Mouse (Mus musculus): ENCODE results near the gene Cs. TPM values are rescaled to one million over a fixed set of nuclear protein-coding genes. Genes with fewer than 3 reads are reported as not detected.

Cs gene
- 82.2 TPM for total RNA-seq (2023)

GRCm38 (mm10) chr10:128337306-128338181 lies at the start of gene Cs:
Gene Cs, plus strand, starts transcription at chr10:128337734.

GRCm38 (mm10) chr10:128298702-128299171 lies 38.8 kb upstream of the Cs start, which contains the start of gene Il23a:
Gene Il23a, minus strand, starts transcription at chr10:128298752.

GRCm38 (mm10) chr10:128303126-128304021 lies 34.2 kb upstream of the Cs start, which contains the start of gene Pan2:
Gene Pan2, plus strand, starts transcription at chr10:128303335.

DNA sequence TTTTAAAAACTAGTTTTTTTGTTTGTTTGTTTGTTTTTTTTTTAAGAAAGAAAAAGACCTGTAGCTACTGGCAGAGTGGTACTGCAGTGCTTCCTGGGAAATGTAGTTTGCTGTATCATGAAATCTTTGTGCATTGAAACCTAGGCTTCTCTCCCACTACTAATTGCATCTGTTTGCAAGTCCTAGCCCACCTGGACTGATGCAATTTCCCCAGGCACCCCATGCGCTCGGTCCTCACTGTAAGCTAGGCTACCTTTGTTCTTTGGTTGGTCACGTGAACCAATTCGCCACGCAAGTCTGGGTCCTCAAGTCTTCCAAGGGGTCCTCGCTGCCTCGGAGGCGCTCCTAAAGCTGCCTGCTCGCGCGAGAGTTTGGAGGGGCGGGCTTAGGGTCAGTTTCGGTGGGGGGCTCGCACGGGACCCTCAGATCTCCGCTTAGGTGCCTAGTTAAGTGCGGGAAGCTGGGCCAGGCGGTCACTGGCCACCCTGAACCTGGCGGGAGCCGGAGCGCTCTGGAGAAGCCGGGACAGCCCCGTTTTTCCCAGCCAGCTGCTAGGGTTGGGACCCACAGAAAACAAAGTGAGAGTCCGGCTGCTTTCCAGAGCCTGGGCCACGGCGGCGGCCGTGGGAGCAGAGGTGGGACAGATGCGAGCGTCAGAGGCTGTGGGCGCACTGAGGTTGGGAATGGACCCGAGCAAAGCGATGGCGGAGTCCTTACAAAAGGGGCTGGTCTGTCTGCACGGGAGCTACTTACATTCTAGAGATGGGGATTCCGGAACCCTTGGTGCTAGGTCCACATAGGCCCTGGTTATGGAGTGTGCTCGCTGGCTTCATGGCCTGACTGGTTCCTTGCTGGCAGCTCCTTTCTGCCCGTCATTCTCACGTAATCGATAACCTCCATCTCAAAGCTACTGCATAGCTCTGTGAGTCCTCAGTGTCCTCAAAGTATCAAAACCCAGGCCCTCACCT lies 15.1 kb upstream of the Cs start, which contains the start of gene Cnpy2:
Gene Cnpy2 (plus strand): TSS at position 319 of the 968 bp plus-strand sequence.

GRCm38 (mm10) chr10:128368402-128369217 lies 31.1 kb downstream of the Cs start, which contains the start of gene Coq10a:
Gene Coq10a, minus strand, starts transcription at chr10:128368997.

DNA sequence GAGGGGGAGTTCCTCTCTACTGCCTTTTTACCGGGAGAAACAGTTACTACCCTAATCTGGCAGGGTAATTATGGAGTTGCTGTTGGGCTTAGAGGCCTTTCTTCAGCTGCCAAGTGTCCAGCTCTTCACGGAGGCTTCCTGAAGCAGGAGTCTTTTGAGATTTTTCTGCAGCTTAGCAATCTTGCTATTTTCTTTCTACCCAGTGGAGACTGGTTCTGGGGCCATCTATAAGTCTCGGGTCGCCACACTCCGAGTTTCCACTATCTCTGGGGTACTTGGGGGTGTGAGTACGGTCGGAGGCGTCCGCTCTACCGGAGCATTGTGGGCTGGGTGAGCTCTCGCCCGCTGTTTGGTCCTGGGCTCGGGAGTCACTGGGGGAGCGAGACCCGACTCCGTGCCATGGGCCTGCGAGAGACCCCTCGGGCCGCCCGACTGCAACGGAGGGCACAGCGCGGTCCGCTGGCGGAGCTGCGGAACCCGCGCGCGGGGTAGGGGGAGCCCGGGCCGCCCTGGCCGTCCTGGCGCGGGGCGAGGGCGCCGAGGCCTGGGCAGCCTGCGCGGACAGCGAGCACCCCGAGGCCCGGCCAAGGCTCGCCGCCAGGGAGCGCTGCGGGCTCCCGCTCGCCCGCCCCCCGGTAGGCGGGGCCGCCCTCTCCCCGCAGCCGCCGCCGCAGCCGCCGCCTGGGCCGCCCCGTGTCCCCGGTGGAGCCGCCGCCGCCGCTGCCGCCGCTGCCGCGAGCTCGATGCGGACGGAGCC lies 39.1 kb downstream of the Cs start, which contains the start of gene Ankrd52:
Gene Ankrd52 (plus strand): TSS at position 661 of the 757 bp plus-strand sequence.

DNA sequence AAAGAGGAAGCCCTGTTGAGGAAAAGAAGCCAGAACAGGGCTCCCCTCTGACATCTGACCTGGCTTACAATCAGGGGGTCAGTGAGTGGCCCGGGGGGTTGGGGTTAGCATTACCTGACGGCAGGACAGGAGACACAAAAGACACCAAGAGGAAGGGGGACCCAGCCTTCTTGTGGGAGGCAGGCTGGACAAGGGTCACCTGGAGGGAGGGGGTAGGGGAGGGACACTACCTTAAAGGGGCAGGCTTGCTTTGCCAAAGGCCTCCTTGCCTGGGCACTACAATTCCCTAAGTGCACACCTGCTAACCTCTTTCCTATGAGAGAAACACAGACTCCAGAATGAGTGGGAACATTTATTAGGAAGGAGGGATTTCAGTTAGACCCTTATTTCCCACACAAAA lies 63.5 kb downstream of the Cs start, which contains the start of gene Slc39a5:
Gene Slc39a5 (minus strand): TSS at position 174 of the 400 bp plus-strand sequence.

DNA sequence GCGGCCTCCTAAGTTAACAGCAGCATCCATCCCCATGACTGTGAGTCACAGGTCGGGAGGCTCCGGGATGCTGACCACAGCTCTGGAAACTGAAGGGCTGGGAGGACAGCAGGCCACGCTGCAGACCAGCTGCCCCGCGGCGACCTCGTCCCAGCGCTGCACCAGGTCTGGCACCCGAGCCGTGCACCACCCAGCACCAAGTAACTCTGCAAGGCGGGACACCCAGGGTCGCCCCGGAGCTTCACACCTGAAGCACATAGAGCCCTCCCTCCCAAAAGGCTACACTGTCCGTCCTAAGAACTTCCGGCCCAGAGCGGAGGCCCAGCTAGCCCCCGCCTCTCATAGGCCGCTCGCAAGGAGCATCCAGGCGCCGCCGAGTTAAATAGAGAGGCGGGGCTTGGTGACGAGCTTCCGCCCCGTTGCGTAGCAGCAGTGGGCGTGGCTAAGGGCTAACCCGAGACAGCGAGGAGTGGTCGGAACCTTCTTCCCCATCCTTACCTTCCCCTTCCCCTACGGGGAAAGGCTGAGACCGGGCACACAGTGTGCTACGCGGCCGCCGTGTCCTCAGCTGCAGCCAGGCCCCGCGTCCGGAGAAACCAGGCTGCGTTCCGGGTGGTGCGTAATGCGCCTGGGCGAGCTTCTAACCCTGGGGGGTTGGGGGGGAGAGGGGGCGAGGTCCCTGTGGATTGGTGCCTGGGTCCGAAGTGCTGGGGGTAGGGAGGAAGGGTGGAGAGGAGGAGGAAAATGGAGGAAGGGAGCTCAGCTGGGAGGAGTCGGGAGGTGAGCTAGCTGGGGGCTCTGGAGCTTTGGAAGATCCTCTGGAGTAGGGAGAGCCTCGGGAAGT lies 73.9 kb downstream of the Cs start, which contains the start of the genes Nabp2 and Rnf41:
Gene Nabp2 (minus strand): TSS at position 282 of the 844 bp plus-strand sequence.
Gene Rnf41 (plus strand): TSS at position 447 of the 844 bp plus-strand sequence.

Other genes starting within 250 kb of the Cs start
- gene Baz2a, start 246.2 kb upstream of the Cs start, total RNA-seq (2023) = 104 TPM
- 37.2 TPM for gene Rbms2, start 157.4 kb upstream of the Cs start, total RNA-seq (2023)
- 0.86 TPM for gene Gls2, start 143.3 kb upstream of the Cs start, total RNA-seq (2023)
- gene Spryd4, start 125.9 kb upstream of the Cs start, total RNA-seq (2023) = 14.0 TPM
- gene Mip, start 111.9 kb upstream of the Cs start, total RNA-seq (2023) = not detected
- gene Timeless, start 105.7 kb upstream of the Cs start, total RNA-seq (2023) = 37.2 TPM
- gene Apon, start 83.6 kb upstream of the Cs start, total RNA-seq (2023) = not detected
- not detected for gene Apof, start 69.1 kb upstream of the Cs start, total RNA-seq (2023)
- gene Stat2, start 67.2 kb upstream of the Cs start, total RNA-seq (2023) = 59.1 TPM
- not detected for gene Il23a, start 39.0 kb upstream of the Cs start, total RNA-seq (2023)
- gene Pan2, start 34.4 kb upstream of the Cs start, total RNA-seq (2023) = 45.0 TPM
- gene Cnpy2, start 15.3 kb upstream of the Cs start, total RNA-seq (2023) = 19.0 TPM
- 22.3 TPM for gene Coq10a, start 31.3 kb downstream of the Cs start, total RNA-seq (2023)
- 50.4 TPM for gene Ankrd52, start 39.4 kb downstream of the Cs start, total RNA-seq (2023)
- not detected for gene Slc39a5, start 63.5 kb downstream of the Cs start, total RNA-seq (2023)
- 41.9 TPM for gene Nabp2, start 73.8 kb downstream of the Cs start, total RNA-seq (2023)
- gene Rnf41, start 73.9 kb downstream of the Cs start, total RNA-seq (2023) = 28.7 TPM
- 114 TPM for gene Smarcc2, start 121.5 kb downstream of the Cs start, total RNA-seq (2023)
- gene Myl6, start 156.4 kb downstream of the Cs start, total RNA-seq (2023) = 626 TPM
- gene Myl6b, start 161.0 kb downstream of the Cs start, total RNA-seq (2023) = not detected
- 290 TPM for gene Esyt1, start 188.1 kb downstream of the Cs start, total RNA-seq (2023)
- gene Zc3h10, start 210.0 kb downstream of the Cs start, total RNA-seq (2023) = 33.3 TPM
- 4,677 TPM for gene Rpl41, start 211.6 kb downstream of the Cs start, total RNA-seq (2023)
- 73.7 TPM for gene Pa2g4, start 228.3 kb downstream of the Cs start, total RNA-seq (2023)

Data from CD8-positive naive resting alpha-beta T cell, adult 57 days (primary cell).